Mouse (Mus musculus) embryonic facial prominence, embryonic 14.5 days (tissue): ENCODE data around the gene 1700086D15Rik. TPM values are rescaled to one million over a fixed set of nuclear protein-coding genes. Genes with fewer than 3 reads are reported as not detected.

Experiments used
- ATAC-seq: fragments of 200-750 bp; cut with Nextera tagmentation; 2 replicates; pipeline ENCODE4 v1.8.0; 2017; ENCODE audit warnings: low read depth, moderate number of reproducible peaks, moderate TSS enrichment
- DNase-seq: peaks from one replicate; pipeline ENCODE4 v3.0.0-alpha.2; 2015; ENCODE audit warnings: low spot score
- H3K27ac ChIP-seq: fragments of 300-500 bp; sonication (generic); replicated peaks from 2 replicates; pipeline ENCODE4 v1.5.1; 2014; ENCODE audit warnings: low read depth, mild to moderate bottlenecking, low read length, moderate library complexity
- H3K27me3 ChIP-seq: fragments of 300-500 bp; sonication (generic); replicated peaks from 2 replicates; pipeline ENCODE4 v1.6.1; 2014; ENCODE audit warnings: low read length; ENCODE audit not compliant: control insufficient read depth, insufficient read depth
- H3K36me3 ChIP-seq: fragments of 300-500 bp; sonication (generic); 2 replicates; pipeline ENCODE4 v1.6.1; 2014; ENCODE audit warnings: low read length, mixed read lengths; ENCODE audit not compliant: control insufficient read depth, insufficient read depth
- H3K4me1 ChIP-seq: fragments of 300-500 bp; sonication (generic); 2 replicates; pipeline ENCODE4 v1.6.1; 2014; ENCODE audit warnings: antibody characterized with exemption, low read length; ENCODE audit not compliant: control insufficient read depth, insufficient read depth
- H3K4me2 ChIP-seq: fragments of 300-500 bp; sonication (generic); 2 replicates; pipeline ENCODE4 v1.6.1; 2014; ENCODE audit warnings: low read depth, mild to moderate bottlenecking, low read length, moderate library complexity, mixed read lengths
- H3K4me3 ChIP-seq: fragments of 300-500 bp; sonication (generic); 2 replicates; pipeline ENCODE4 v1.5.1; 2014; ENCODE audit warnings: low read depth, mild to moderate bottlenecking, low read length
- H3K9ac ChIP-seq: fragments of 300-500 bp; sonication (generic); 2 replicates; pipeline ENCODE4 v1.6.1; 2014; ENCODE audit warnings: low read depth, mild to moderate bottlenecking, low read length, moderate library complexity, mixed read lengths
- H3K9me3 ChIP-seq: fragments of 300-500 bp; sonication (generic); 2 replicates; pipeline ENCODE4 v1.6.1; 2016; ENCODE audit warnings: low read length; ENCODE audit not compliant: control insufficient read depth
- WGBS: fragments of 180-500 bp; shearing (Covaris S2); extraction: QIAGEN DNeasy Blood & Tissue Kit; methylation state at CpG from one replicate; pipeline ENCODE4 v1.1.7; 2014; 5-methylcytosine and 5-hydroxymethylcytosine counted together
- polyA plus RNA-seq: library from polyadenylated mRNA; unstranded; fragments of >200 nt; fragmentation: Nextera tagmentation; extraction: Ambion mirVana; gene quantifications from 2 replicates; pipeline ENCODE4 v1.2.1, GENCODE M21; 2014

The 1700086D15Rik gene
- polyA plus RNA-seq, 1 experiment from 2014 or later: not detected

- Histone ChIP-seq H3K4me2 (no peak overlapping the region), H3K27ac (no peak overlapping the region), H3K9ac (no peak overlapping the region), H3K4me1 (no peaks in the 10 kb centered on the region), H3K36me3 (no peaks in the 10 kb centered on the region), H3K9me3 (no peaks in the 10 kb centered on the region), H3K27me3 (no peaks in the 10 kb centered on the region), H3K4me3 (no peak overlapping the region)
- no peak for ATAC-seq
- no peak for DNase-seq
- 90% methylated on average over 1 of the region's 1 CpGs for WGBS
Observed at GRCm38 (mm10) chr11:65185114-65185513, 25.4 kb upstream of the 1700086D15Rik start.

- Histone ChIP-seq H3K4me2 (no peak overlapping the region), H3K36me3 (no peaks in the 10 kb centered on the region), H3K9me3 (no peaks in the 10 kb centered on the region), H3K9ac (no peak overlapping the region), H3K4me3 (no peak overlapping the region), H3K27me3 (no peaks in the 10 kb centered on the region), H3K27ac (no peak overlapping the region), H3K4me1 (no peaks in the 10 kb centered on the region)
- no peak for DNase-seq
- WGBS: 73% methylated on average over 4 of the region's 4 CpGs
- ATAC-seq: no peak
Observed at GRCm38 (mm10) chr11:65170121-65170750, 10.5 kb upstream of the 1700086D15Rik start.

GRCm38 (mm10) chr11:65162767-65163120 lies 3.1 kb upstream of the 1700086D15Rik start, which contains the start of gene Arhgap44:
Gene Arhgap44 (minus strand): TSS chr11:65162961.
- H3K4me3 ChIP-seq: peak within 1 kb of the TSS; percentile 91
- H3K9me3 ChIP-seq: no peaks in the 10 kb centered on the region
- H3K9ac ChIP-seq: peak within 1 kb of the TSS; percentile 84
- H3K27ac ChIP-seq: no peak within 1 kb of the TSS
- DNase-seq (peak; percentile 81), ATAC-seq (peak; percentile 93)
- H3K4me1 ChIP-seq: peaks cover 12% of the 10 kb centered on the region
- 0% methylated on average over 18 of the region's 27 CpGs for WGBS
- H3K4me2 ChIP-seq: peak within 1 kb of the TSS; percentile 97
- peaks cover 10% of the 10 kb centered on the region; the same call in 1 of the 2 replicates for H3K27me3 ChIP-seq
- H3K36me3 ChIP-seq: no peaks in the 10 kb centered on the region

GRCm38 (mm10) chr11:65161881-65162766 lies 2.4 kb upstream of the 1700086D15Rik start:
- Histone ChIP-seq H3K36me3 (no peaks in the 10 kb centered on the region), H3K9me3 (no peaks in the 10 kb centered on the region), H3K4me3 (peak overlapping the region; percentile 91), H3K27ac (no peak overlapping the region), H3K4me2 (peak overlapping the region; percentile 97), H3K9ac (peak overlapping the region; percentile 84), H3K27me3 (peaks cover 10% of the 10 kb centered on the region; the same call in 1 of the 2 replicates), H3K4me1 (peaks cover 12% of the 10 kb centered on the region)
- ATAC-seq (peak; percentile 76), DNase-seq (peak; percentile 2)
- WGBS: 1% methylated on average over 36 of the region's 49 CpGs

DNA sequence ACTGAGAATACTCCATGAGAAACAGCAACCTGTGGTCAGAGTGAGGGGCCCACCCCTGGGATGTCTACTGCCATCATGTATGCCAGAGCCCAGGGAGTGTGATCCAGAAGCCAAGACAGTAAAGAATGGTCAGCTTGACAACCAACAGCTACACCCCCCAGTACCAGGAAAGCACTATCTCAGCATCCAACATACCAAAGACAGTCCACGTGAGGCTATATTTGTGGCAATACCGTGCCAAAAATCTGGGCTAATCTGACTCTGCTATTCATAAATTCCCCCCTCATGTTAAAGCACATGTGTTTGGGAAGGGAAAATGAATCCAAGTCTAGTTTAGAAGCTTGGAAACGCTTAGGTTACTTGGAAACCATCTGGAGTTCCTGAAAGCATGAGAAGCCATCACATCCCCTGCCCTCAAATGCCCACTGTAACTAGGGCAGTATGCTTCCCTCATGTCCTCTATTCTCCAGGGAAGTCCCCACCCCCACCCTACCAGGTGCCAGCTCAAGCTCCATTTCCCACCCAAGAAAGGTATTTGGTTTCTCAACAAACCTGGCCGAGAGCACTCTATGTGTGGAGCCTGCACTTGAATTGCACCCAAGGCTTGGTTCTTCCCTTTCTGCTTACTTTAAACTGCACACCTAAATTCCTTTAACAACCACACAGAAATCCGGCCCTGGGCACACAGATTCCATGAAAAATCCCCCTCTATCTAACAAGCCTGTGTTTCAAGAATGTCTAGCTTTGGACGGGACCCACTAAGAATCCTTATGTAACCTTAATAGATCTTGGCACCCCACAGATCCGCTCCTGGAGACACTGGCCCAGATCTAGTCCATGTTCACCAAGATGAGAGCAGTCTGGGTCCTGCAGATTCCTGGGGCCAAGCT lies 1.5 kb upstream of the 1700086D15Rik start:
- 42% methylated on average over 7 of the region's 7 CpGs for WGBS
- Histone ChIP-seq H3K27me3 (peaks cover 10% of the 10 kb centered on the region; the same call in 1 of the 2 replicates), H3K4me3 (peak overlapping the region; percentile 91), H3K9ac (no peak overlapping the region), H3K27ac (no peak overlapping the region), H3K4me2 (peak overlapping the region; percentile 97), H3K36me3 (no peaks in the 10 kb centered on the region), H3K4me1 (peaks cover 12% of the 10 kb centered on the region), H3K9me3 (no peaks in the 10 kb centered on the region)
- DNase-seq (peak; percentile 2), ATAC-seq (no peak)

GRCm38 (mm10) chr11:65158658-65158990 lies 1.1 kb downstream of the 1700086D15Rik start:
- no peak for DNase-seq
- ATAC-seq: no peak
- no peak overlapping the region for H3K9ac ChIP-seq
- peaks cover 10% of the 10 kb centered on the region; the same call in 1 of the 2 replicates for H3K27me3 ChIP-seq
- 91% methylated on average over 5 of the region's 5 CpGs for WGBS
- H3K4me2 ChIP-seq: no peak overlapping the region
- H3K27ac ChIP-seq: no peak overlapping the region
- no peak overlapping the region for H3K4me3 ChIP-seq
- no peaks in the 10 kb centered on the region for H3K36me3 ChIP-seq
- H3K9me3 ChIP-seq: no peaks in the 10 kb centered on the region
- H3K4me1 ChIP-seq: peaks cover 12% of the 10 kb centered on the region

DNA sequence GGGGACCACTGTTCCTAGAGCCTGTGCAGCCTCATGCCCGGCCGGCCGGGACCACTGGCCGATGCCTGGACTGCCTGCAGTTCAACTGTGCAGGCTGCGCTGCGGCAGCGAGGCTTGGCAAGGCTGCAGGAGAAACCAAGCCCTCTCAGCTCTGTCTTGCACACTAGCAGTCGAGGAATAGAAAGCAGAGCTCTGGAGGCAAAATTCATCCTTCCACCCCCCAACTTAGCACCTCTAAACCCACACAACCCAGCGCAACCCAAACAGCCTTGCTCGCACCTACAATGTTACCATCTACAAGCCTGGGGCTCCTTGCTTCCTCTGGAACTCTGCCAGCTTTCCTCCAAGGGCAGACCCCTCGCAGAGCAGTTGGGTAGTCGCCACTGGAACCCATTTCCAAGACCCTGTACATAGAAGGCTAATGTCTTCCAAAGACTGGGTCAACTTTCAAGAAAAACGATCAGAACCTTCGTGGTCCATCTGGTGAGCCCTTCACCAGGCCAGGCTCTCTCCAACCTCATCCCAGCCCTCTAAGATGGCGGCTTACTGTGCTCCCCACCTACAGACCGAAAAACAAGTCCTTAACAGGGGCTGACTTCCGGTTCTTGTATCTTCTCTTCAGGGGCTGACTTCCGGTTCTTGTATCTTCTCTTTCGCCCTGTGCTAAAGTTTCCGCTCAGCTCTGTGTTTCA lies 1.6 kb downstream of the 1700086D15Rik start:
- WGBS: 89% methylated on average over 20 of the region's 20 CpGs
- ATAC-seq: no peak
- no peak overlapping the region for H3K4me3 ChIP-seq
- H3K4me2 ChIP-seq: no peak overlapping the region
- no peak for DNase-seq
- H3K4me1 ChIP-seq: peaks cover 12% of the 10 kb centered on the region
- no peaks in the 10 kb centered on the region for H3K36me3 ChIP-seq
- peaks cover 10% of the 10 kb centered on the region; the same call in 1 of the 2 replicates for H3K27me3 ChIP-seq
- no peak overlapping the region for H3K9ac ChIP-seq
- H3K27ac ChIP-seq: no peak overlapping the region
- no peaks in the 10 kb centered on the region for H3K9me3 ChIP-seq

DNA sequence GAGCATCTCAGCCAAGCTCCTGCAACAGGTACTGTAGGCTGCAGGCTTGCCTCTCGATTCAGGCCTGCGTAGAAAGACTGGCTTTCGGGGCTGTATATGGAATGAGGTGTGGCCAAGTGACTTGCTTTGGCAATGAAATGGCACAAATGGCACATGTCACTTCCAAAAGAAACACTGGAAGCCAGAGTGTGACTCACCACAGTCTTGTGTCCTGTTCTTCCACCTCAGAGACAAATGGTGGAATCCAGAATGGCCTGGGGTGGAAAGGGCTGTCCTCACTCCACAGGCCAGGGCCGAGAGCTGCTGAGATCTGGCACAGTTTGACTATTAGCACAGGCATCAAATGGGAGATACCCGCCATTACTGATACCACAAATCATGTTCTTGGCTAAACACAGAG lies 6.7 kb downstream of the 1700086D15Rik start:
- Histone ChIP-seq H3K4me2 (no peak overlapping the region), H3K36me3 (no peaks in the 10 kb centered on the region), H3K9ac (no peak overlapping the region), H3K9me3 (no peaks in the 10 kb centered on the region), H3K27me3 (no peaks in the 10 kb centered on the region), H3K4me3 (no peak overlapping the region), H3K4me1 (no peaks in the 10 kb centered on the region), H3K27ac (no peak overlapping the region)
- no peak for DNase-seq
- 82% methylated on average over 5 of the region's 5 CpGs for WGBS
- no peak for ATAC-seq
